Mouse (Mus musculus) MEL (cell line): ENCODE results near the gene Lman1l. TPM values are rescaled to one million over a fixed set of nuclear protein-coding genes. Genes with fewer than 3 reads are reported as not detected.

Source experiments
- DNase-seq: peaks from one replicate; pipeline ENCODE4 v3.0.0; 2011; ENCODE audit warnings: low read depth, low spot score
- H3K27ac ChIP-seq: 2 replicates; pipeline ENCODE4 v1.5.1; 2012; ENCODE audit warnings: low read depth, mild to moderate bottlenecking, control low read depth, low read length, moderate library complexity; ENCODE audit not compliant: control insufficient read depth
- H3K27me3 ChIP-seq, 2 experiments: fragments of 150-350 bp in 1 of 2; sonication (generic) in 1 of 2; 2 replicates each; pipeline ENCODE4 v1.6.1; 2012; ENCODE audit warnings: low read length in 2 of 2, mild to moderate bottlenecking in 2 of 2, improper control_type of control experiment in 1 of 2, moderate library complexity in 1 of 2; ENCODE audit not compliant: insufficient read depth in 2 of 2, control insufficient read depth in 1 of 2
- H3K36me3 ChIP-seq, 2 experiments: 2 replicates each; pipeline ENCODE4 v1.6.1; 2012 to 2014; ENCODE audit warnings: low read length in 2 of 2, improper control_type of control experiment in 1 of 2, inconsistent platforms in 1 of 2, mild to moderate bottlenecking in 1 of 2; ENCODE audit not compliant: insufficient read depth in 2 of 2, control insufficient read depth in 1 of 2
- H3K4me1 ChIP-seq, 2 experiments: fragments of 150-350 bp in 1 of 2; sonication (generic) in 1 of 2; 2 replicates each; pipeline ENCODE4 v1.6.1; 2012; ENCODE audit warnings: low read length in 2 of 2, improper control_type of control experiment in 1 of 2, mild to moderate bottlenecking in 1 of 2; ENCODE audit not compliant: insufficient read depth in 2 of 2, control insufficient read depth in 1 of 2
- H3K4me3 ChIP-seq, 2 experiments: fragments of 150-350 bp in 1 of 2; sonication (generic) in 1 of 2; 2 replicates each; pipeline ENCODE4 v1.5.1; 2012; ENCODE audit warnings: low read depth in 2 of 2, low read length in 2 of 2, mild to moderate bottlenecking in 2 of 2, moderate library complexity in 2 of 2, control low read depth in 1 of 2, improper control_type of control experiment in 1 of 2; ENCODE audit not compliant: control insufficient read depth in 1 of 2, insufficient read depth in 1 of 2
- H3K79me2 ChIP-seq: 2 replicates; pipeline ENCODE4 v1.6.1; 2012; ENCODE audit warnings: mild to moderate bottlenecking, low read length, moderate library complexity; ENCODE audit not compliant: control insufficient read depth, poor library complexity, insufficient read depth
- H3K9ac ChIP-seq: 2 replicates; pipeline ENCODE4 v1.6.1; 2012; ENCODE audit warnings: low read depth, mild to moderate bottlenecking, control low read depth, low read length, moderate library complexity; ENCODE audit not compliant: control insufficient read depth, poor library complexity, severe bottlenecking
- H3K9me3 ChIP-seq: fragments of 150-350 bp; sonication (generic); replicated peaks from 2 replicates; pipeline ENCODE4 v1.6.1; 2012; ENCODE audit warnings: mild to moderate bottlenecking, low read length, improper control_type of control experiment, moderate library complexity; ENCODE audit not compliant: insufficient read depth
- CHD2 ChIP-seq: IDR thresholded peaks from 2 replicates; pipeline ENCODE4 v1.6.1; 2011; ENCODE audit warnings: low read length, improper control_type of control experiment
- CTCF ChIP-seq, 3 experiments: IDR thresholded peaks in 2 of 3; conservative IDR thresholded peaks in 1 of 3; 2 replicates each; pipeline ENCODE4 v1.5.1; 2011 to 2012; ENCODE audit warnings: low read length in 3 of 3, low read depth in 2 of 3, mild to moderate bottlenecking in 2 of 3, improper control_type of control experiment in 1 of 3, inconsistent platforms in 1 of 3, mixed read lengths in 1 of 3, moderate library complexity in 1 of 3; ENCODE audit not compliant: control insufficient read depth in 1 of 3, insufficient read depth in 1 of 3, poor library complexity in 1 of 3, severe bottlenecking in 1 of 3
- E2F4 ChIP-seq: IDR thresholded peaks from 2 replicates; pipeline ENCODE4 v1.6.1; 2011; ENCODE audit warnings: low read depth, low read length, improper control_type of control experiment, borderline replicate concordance
- ELF1 ChIP-seq: IDR thresholded peaks from 2 replicates; pipeline ENCODE4 v1.6.1; 2014; ENCODE audit warnings: low read depth, mild to moderate bottlenecking, inconsistent platforms, low read length, improper control_type of control experiment, moderate library complexity
- EP300 ChIP-seq, 2 experiments: IDR thresholded peaks; 2 replicates each; pipeline ENCODE4 v1.6.1; 2011; ENCODE audit warnings: improper control_type of control experiment in 2 of 2, low read length in 2 of 2, low read depth in 1 of 2, mild to moderate bottlenecking in 1 of 2
- ETS1 ChIP-seq: IDR thresholded peaks from 2 replicates; pipeline ENCODE4 v1.6.1; 2012; ENCODE audit warnings: low read depth, mild to moderate bottlenecking, inconsistent platforms, low read length, improper control_type of control experiment, moderate library complexity
- HCFC1 ChIP-seq: IDR thresholded peaks from 2 replicates; pipeline ENCODE4 v1.6.1; 2012; ENCODE audit warnings: low read depth, mild to moderate bottlenecking, inconsistent platforms, low read length, improper control_type of control experiment, moderate library complexity
- MAX ChIP-seq: IDR thresholded peaks from 2 replicates; pipeline ENCODE4 v1.6.1; 2011; ENCODE audit warnings: low read length, improper control_type of control experiment
- MEF2A ChIP-seq: IDR thresholded peaks from 2 replicates; pipeline ENCODE4 v1.6.1; 2014; ENCODE audit warnings: low read depth, mild to moderate bottlenecking, inconsistent platforms, low read length, improper control_type of control experiment; ENCODE audit not compliant: poor library complexity, insufficient replicate concordance, severe bottlenecking; ENCODE audit errors: extremely low read depth
- NELFE ChIP-seq: IDR thresholded peaks from 2 replicates; pipeline ENCODE4 v1.6.1; 2011; ENCODE audit warnings: low read depth, low read length, improper control_type of control experiment
- POLR2AphosphoS2 ChIP-seq: IDR thresholded peaks from 2 replicates; pipeline ENCODE4 v1.6.1; 2011; ENCODE audit warnings: low read length, improper control_type of control experiment
- SIN3A ChIP-seq: IDR thresholded peaks from 2 replicates; pipeline ENCODE4 v1.6.1; 2012; ENCODE audit warnings: low read length, improper control_type of control experiment, inconsistent platforms
- TAL1 ChIP-seq: IDR thresholded peaks from 2 replicates; pipeline ENCODE4 v1.6.1; 2012; ENCODE audit warnings: mild to moderate bottlenecking, inconsistent platforms, low read length, moderate library complexity, mixed read lengths
- TBP ChIP-seq: IDR thresholded peaks from 2 replicates; pipeline ENCODE4 v1.8.0; 2011; ENCODE audit warnings: low read depth, low read length, improper control_type of control experiment
- TCF12 ChIP-seq: IDR thresholded peaks from 2 replicates; pipeline ENCODE4 v1.6.1; 2014; ENCODE audit warnings: low read depth, mild to moderate bottlenecking, inconsistent platforms, low read length, improper control_type of control experiment, moderate library complexity
- ZNF384 ChIP-seq: IDR thresholded peaks from 2 replicates; pipeline ENCODE4 v1.6.1; 2012; ENCODE audit warnings: low read depth, mild to moderate bottlenecking, inconsistent platforms, low read length, improper control_type of control experiment
- polyA plus RNA-seq, 2 experiments: library from polyadenylated mRNA; stranded (reverse) in 1 of 2; unstranded in 1 of 2; fragments of >175 nt in 1 of 2; fragments of >200 nt in 1 of 2; gene quantifications; 2 replicates each; pipeline versions ENCODE4 v1.2.1 to v1.2.4; 2012; ENCODE audit warnings: low replicate concordance in 2 of 2, low read depth in 1 of 2; ENCODE audit not compliant: insufficient read length in 2 of 2, insufficient read depth in 1 of 2, missing spikeins in 1 of 2
- total RNA-seq: library from RNA; depleted of rRNA; stranded (reverse); fragments of 300-350 nt; gene quantifications from 2 replicates; pipeline ENCODE4 v1.2.3, GENCODE M21; 2012

Gene Lman1l
- total and polyA plus RNA-seq, 3 experiments: 0.08 to 0.11 TPM; not detected in 1

DNA sequence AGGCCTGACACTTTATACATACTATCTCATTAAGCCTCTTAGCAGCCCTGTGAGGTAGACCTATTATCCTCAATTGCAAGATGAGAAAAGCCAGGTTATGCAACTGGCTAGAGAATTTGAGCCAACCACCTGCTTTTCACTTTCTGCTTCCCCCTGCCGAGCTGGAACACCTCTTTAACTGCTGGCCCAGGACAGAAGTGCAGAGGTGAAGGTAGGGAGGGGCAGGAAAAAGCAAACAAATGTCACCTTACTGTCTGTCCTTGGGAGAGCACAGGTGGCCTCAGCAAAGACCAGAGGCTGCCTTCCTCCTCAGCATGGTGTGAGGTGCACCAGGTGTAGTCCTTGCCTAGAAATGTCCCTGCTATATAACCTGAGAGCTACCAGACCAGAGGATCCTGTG is 47.7 kb upstream of the Lman1l start:
- TF ChIP-seq E2F4: no peak
- no peak for TF ChIP-seq TCF12
- no peak overlapping the region for H3K9ac ChIP-seq
- H3K27me3 ChIP-seq: peaks cover 0 to 6% of the 10 kb centered on the region in 2 experiments; a peak in 2 of 4 replicates
- H3K36me3 ChIP-seq: no peaks in the 10 kb centered on the region
- DNase-seq: no peak
- no peaks in the 10 kb centered on the region for H3K4me1 ChIP-seq
- H3K79me2 ChIP-seq: no peaks in the 10 kb centered on the region
- no peaks in the 10 kb centered on the region for H3K9me3 ChIP-seq
- no peak overlapping the region for H3K4me3 ChIP-seq
- no peak overlapping the region for H3K27ac ChIP-seq

DNA sequence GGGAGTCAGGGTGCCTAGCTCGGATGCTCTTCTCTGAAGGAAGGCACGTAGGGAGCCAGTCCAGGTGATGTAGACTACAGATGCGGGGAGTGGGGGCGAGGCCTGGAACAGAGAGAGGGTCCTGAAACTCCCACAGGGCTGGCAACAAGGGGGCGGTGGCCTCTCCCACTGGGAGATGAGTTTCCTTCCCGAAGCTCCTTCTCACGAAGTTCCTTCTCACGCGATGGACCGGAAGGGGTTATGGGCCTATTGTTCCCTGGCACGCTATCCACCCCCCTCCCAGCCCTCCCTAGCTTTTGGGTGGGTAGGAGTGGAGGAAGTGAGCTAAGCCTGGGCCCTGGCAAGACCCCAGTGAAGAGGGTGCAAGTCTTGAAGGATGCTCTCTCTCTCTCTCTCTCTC is 47.2 kb upstream of the Lman1l start:
- no peak overlapping the region for H3K4me3 ChIP-seq

DNA sequence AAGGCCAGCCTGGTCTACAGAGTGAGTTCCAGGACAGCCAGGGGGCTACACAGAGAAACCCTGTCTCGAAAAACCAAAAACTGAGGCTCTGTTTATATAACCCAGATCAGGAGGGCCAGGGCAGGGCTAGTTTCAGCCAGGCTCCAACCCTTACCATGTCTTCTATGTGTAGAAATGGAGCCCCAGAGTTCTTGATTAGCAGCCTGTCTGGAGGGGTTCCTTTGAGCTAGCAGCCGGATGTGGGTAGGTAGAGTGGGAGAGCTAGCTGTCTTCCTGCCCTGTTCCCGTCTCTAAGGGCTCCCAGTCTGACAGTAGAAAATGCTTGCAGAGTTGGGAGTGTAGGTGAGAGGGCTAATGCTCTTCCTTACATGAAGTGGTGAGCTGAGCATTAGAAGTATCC is 46.6 kb upstream of the Lman1l start:
- H3K4me3 ChIP-seq: no peak overlapping the region
- TF ChIP-seq ZNF384 (no peak), CTCF (IDR thresholded peaks at IDR 0.05 in 2 of 3, conservative IDR thresholded peaks at IDR 0.05 in 1 of 3; ENCODE audit: control insufficient read depth in 1 of 3, insufficient read depth in 1 of 3, low read depth in 2 of 3, low read length in 3 of 3, poor library complexity in 1 of 3, severe bottlenecking in 1 of 3) (no peak), SIN3A (no peak), HCFC1 (no peak), TAL1 (no peak), NELFE (no peak), MAX (no peak)
- H3K9ac ChIP-seq: no peak overlapping the region
- peaks cover 0 to under 1% of the 10 kb centered on the region in 2 experiments; a peak in 1 of 4 replicates for H3K36me3 ChIP-seq
- H3K27ac ChIP-seq: no peak overlapping the region
- DNase-seq: no peak
- peaks cover 0 to 4% of the 10 kb centered on the region in 2 experiments; a peak in 2 of 4 replicates for H3K27me3 ChIP-seq
- no peaks in the 10 kb centered on the region for H3K4me1 ChIP-seq
- no peaks in the 10 kb centered on the region for H3K79me2 ChIP-seq
- H3K9me3 ChIP-seq: no peaks in the 10 kb centered on the region

More for the DNA sequence above, 47.2 kb upstream of the Lman1l start:
- no peaks in the 10 kb centered on the region for H3K4me1 ChIP-seq
- DNase-seq: no peak
- H3K79me2 ChIP-seq: no peaks in the 10 kb centered on the region
- no peak overlapping the region for H3K9ac ChIP-seq
- H3K36me3 ChIP-seq: no peaks in the 10 kb centered on the region
- TF ChIP-seq CHD2 (no peak), ETS1 (no peak), MAX (no peak), EP300 (IDR thresholded peaks at IDR 0.05; ENCODE audit: low read depth in 1 of 2, low read length in 2 of 2) (no peak), MEF2A (no peak), POLR2AphosphoS2 (no peak), ELF1 (no peak), TBP (no peak)
- no peak overlapping the region for H3K27ac ChIP-seq
- peaks cover 0 to 6% of the 10 kb centered on the region in 2 experiments; a peak in 2 of 4 replicates for H3K27me3 ChIP-seq
- no peaks in the 10 kb centered on the region for H3K9me3 ChIP-seq
